Mouse (Mus musculus) cortical plate, adult 2 months (tissue): ENCODE results near the gene Gm18596. TPM values are rescaled to one million over a fixed set of nuclear protein-coding genes. Genes with fewer than 3 reads are reported as not detected.
"Not testable (repeated sequence)": the region's sequence is repeated elsewhere in the genome, so short reads cannot be mapped to it uniquely, and the experiment has no call there.

Experiments
- H3K27ac ChIP-seq: fragments of 200-500 bp; 2 replicates; pipeline ENCODE4 v1.5.1; 2012; ENCODE audit warnings: low read length, control low read depth, inconsistent platforms; ENCODE audit not compliant: insufficient read depth
- H3K4me1 ChIP-seq: fragments of 200-500 bp; 2 replicates; pipeline ENCODE4 v1.6.1; 2011; ENCODE audit warnings: low read length; ENCODE audit not compliant: control insufficient read depth, insufficient read depth
- H3K4me3 ChIP-seq: fragments of 200-500 bp; 2 replicates; pipeline ENCODE4 v1.5.1; 2011; ENCODE audit warnings: mild to moderate bottlenecking, low read length, control low read depth; ENCODE audit not compliant: insufficient read depth
- CTCF ChIP-seq: fragments of 200-500 bp; IDR thresholded peaks from 2 replicates; pipeline ENCODE4 v1.5.1; 2011; ENCODE audit warnings: mild to moderate bottlenecking, control low read depth, low read length; ENCODE audit not compliant: insufficient read depth; ENCODE audit errors: extremely low read depth
- POLR2A ChIP-seq: fragments of 200-500 bp; IDR thresholded peaks from 2 replicates; pipeline ENCODE4 v1.6.1; 2011; ENCODE audit warnings: mild to moderate bottlenecking, low read length, control low read depth; ENCODE audit not compliant: insufficient read depth; ENCODE audit errors: extremely low read depth
- polyA plus RNA-seq: library from polyadenylated mRNA; depleted of rRNA; stranded (reverse); fragments of >200 nt; gene quantifications from 2 replicates; pipeline ENCODE4 v1.2.3, GENCODE M21; 2012

Gm18596 gene
- polyA plus RNA-seq, 1 experiment: not detected

DNA sequence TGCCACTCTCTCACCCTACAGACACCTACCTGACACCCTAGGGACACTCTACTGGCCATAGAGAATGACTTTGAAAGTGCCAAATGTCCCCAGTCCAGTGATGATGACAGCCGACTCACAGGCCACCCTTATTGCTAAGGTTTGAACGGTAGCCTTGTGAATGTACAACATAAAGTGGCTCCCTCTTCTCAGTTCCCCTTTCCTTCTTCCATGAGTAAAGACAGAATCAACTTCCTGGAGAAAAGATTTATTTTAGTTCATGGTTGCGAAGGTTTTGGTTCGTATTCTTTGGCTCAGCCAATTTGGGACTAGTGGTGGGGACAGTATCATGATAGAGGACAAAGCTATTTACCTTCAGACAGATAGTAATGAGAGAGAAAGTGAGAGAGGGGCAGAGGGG lies 3.5 kb downstream of the Gm18596 start:
- no peak overlapping the region for H3K4me3 ChIP-seq
- no peak overlapping the region for H3K27ac ChIP-seq
- no peaks in the 10 kb centered on the region for H3K4me1 ChIP-seq
- TF ChIP-seq CTCF: no peak
- no peak for TF ChIP-seq POLR2A

DNA sequence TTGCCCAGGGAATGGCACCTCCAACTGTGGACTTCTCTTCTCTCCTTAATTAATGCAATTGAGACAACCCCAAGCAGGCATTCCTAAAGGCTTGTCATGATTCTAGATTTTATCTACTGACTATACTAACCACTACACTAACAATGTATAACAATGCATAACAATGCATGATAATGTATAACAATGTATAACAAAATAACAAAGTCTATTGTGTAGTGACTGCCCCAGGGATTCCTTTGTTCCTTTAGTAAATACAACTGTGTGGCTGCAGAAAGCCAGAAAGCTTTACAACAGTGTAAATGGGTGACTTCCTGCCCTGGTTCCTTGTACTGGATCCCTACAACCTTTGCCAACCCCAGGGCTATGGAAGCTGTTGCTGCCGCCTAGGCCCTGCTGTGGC lies 6.5 kb downstream of the Gm18596 start:
- no peak overlapping the region for H3K27ac ChIP-seq
- no peak overlapping the region for H3K4me3 ChIP-seq
- no peak for TF ChIP-seq POLR2A
- TF ChIP-seq CTCF: no peak
- H3K4me1 ChIP-seq: no peaks in the 10 kb centered on the region

DNA sequence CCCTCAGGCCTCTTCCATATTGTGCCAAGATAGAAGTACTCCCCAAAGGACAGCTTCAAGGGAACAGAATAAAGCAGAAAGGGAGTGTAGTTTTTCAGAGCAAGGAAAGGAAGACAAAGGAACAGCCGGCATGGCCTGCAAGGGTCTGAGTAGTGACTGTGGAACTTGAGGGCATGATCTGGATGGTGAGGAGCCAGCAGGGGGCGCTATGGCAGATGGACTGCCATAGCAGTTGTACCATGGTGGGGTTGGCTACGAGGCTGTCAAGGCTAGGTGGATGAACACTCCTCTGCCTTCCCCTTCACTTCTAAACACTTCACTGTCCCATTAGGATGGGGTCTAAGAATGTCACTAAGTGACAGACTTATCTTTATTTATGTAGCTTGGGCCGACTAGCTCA lies 13.2 kb downstream of the Gm18596 start:
- H3K27ac ChIP-seq: no peak overlapping the region
- H3K4me1 ChIP-seq: no peaks in the 10 kb centered on the region
- TF ChIP-seq POLR2A (no peak), CTCF (peak; percentile 22)
- no peak overlapping the region for H3K4me3 ChIP-seq

DNA sequence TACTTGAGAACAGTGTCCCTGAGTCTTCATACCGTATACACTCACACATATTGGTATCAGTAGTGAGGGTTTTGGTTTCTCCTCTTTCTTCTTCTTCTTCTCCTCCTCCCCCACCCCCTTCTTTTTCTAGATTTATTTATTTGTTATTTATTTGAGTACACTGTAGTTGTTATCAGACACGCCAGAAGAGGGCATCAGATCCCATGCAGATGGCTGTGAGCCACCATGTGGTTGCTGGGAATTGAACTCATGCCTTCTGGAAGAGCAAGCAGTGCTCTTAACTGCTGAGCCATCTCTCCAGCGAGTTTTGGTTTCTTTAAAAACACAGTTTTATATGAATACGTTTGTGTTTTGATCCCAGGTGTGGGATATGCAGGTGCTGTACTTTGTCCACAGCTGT lies 14.2 kb downstream of the Gm18596 start:
- no peak for TF ChIP-seq POLR2A
- 0 out of 2 replicates have a peak, but pooled peaks have one; percentile 19 for TF ChIP-seq CTCF
- no peaks in the 10 kb centered on the region for H3K4me1 ChIP-seq
- no peak overlapping the region for H3K27ac ChIP-seq
- no peak overlapping the region for H3K4me3 ChIP-seq

DNA sequence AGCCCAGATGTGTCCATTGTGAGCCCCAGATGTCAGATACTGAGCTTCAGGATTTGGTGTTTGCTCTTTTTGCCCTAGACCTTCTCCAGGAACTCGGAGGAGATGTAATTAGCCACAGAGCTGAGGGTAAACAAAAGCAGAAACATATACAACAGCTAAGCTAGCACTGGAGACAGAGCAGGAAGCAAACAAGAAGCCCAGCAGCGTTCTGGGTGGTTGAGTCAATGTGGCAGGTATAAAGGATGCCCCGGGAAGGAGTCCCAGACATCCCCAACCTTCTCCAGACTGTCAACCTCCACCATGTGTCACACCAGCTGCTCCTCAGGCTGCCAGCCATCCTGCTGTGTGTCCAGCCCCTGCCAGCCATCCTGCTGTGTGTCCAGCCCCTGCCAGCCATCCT lies 16.3 kb downstream of the Gm18596 start, which contains the start of gene Gm10100:
Gene Gm10100, plus strand, starts transcription at position 301 of the 400 bp plus-strand sequence.
- no peak for TF ChIP-seq POLR2A
- TF ChIP-seq CTCF: no peak
- Histone ChIP-seq H3K27ac (no peak within 1 kb of the TSS), H3K4me3 (no peak within 1 kb of the TSS), H3K4me1 (no peaks in the 10 kb centered on the region)

DNA sequence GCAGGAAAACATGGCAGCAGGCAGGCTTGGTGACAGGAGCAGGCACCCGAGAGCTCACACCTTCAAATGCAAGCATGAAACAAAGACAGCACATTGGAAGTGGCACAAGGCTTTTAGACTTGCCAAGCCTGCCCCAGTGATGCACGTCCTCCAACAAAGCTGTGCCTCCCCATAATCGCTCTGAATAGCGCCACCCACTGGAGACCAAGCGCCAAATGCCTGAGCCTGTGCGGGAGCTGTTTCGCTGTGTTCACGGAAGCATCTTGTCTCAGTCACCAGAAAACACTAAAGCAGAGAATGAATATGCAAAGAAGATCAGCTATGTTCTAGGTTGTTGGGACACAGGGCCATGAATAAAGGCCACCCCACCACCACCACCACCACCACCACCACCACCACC lies 17.6 kb downstream of the Gm18596 start:
- H3K27ac ChIP-seq: no peak overlapping the region
- TF ChIP-seq POLR2A (no peak), CTCF (no peak)
- no peaks in the 10 kb centered on the region for H3K4me1 ChIP-seq
- H3K4me3 ChIP-seq: no peak overlapping the region

DNA sequence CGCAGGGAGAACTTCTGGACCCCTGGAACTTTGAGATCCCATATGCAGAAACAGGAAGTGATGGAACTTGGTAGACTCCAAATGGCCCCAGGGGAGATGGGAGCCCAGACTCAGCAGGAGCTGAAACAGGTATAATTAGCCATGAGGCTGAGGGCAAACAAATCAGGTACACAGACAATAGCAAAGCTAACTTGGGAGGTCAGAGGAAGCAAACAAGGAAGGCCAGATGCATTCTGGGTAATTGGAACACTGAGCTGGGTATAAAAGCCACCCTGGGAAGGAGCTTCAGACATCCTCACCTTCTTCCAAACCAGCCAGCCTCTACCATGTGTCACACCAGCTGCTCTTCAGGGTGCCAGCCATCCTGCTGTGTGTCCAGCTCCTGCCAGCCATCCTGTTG lies 22.1 kb downstream of the Gm18596 start, which contains the start of gene Krtap12-1:
Gene Krtap12-1, plus strand, starts transcription at position 301 of the 400 bp plus-strand sequence.
- H3K27ac ChIP-seq: not testable (repeated sequence)

DNA sequence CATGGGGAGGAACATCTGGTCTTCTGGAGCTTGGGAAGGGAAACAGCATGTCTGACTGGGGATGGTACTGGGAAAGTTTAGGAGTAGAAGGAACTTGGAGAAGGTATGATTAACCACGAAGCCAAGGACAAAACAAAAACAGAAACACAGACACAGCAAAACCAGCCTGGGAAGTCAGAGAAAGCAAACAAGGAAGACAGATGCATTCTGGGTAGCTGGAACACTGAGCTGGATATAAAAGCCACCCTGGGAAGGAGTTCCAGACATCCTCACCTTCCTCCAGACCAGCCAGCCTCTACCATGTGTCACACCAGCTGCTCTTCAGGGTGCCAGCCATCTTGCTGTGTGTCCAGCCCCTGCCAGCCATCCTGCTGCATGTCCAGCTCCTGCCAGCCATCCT lies 26.9 kb downstream of the Gm18596 start, which contains the start of gene Gm10142:
Gene Gm10142, plus strand, starts transcription at position 301 of the 400 bp plus-strand sequence.
- no peaks in the 10 kb centered on the region for H3K4me1 ChIP-seq
- no peak for TF ChIP-seq POLR2A
- no peak for TF ChIP-seq CTCF
- H3K4me3 ChIP-seq: no peak within 1 kb of the TSS
- no peak within 1 kb of the TSS for H3K27ac ChIP-seq

More for the DNA sequence above, 22.1 kb downstream of the Gm18596 start, which contains the start of gene Krtap12-1:
- not testable (repeated sequence) for H3K4me1 ChIP-seq, H3K4me3 ChIP-seq

DNA sequence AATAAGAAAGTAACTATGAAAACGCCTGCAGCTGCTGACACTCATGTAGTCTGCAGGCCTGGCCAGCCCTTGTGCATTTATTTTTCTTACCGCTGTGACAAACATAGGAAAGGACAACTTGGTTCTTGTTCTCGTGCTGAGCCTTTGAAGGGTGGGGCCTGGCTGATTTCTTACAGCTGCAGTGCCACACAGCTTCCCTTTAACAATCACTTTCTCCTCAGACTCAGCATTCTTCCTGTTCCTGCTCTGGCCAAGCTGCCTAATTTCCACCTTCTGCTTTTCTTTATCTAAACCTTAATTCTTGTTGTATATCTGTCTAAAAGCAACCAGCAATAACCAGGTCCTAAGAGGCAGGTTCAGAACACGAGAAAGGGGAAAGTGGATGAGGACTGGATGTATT lies 28.7 kb downstream of the Gm18596 start:
- no peaks in the 10 kb centered on the region for H3K4me1 ChIP-seq
- H3K27ac ChIP-seq: no peak overlapping the region
- H3K4me3 ChIP-seq: no peak overlapping the region
- TF ChIP-seq CTCF: no peak

DNA sequence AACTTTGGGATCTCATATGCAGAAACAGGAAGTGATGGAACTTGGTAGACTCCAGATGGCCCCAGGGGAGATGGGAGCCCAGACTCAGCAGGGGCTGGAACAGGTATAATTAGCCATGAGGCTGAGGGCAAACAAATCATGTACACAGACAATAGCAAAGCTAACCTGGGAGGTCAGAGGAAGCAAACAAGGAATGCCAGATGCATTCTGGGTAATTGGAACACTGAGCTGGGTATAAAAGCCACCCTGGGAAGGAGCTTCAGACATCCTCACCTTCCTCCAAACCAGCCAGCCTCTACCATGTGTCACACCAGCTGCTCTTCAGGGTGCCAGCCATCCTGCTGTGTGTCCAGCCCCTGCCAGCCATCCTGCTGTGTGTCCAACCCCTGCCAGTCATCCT lies 31.3 kb downstream of the Gm18596 start, which contains the start of gene Gm10024:
Gene Gm10024, plus strand, starts transcription at position 301 of the 400 bp plus-strand sequence.
- not testable (repeated sequence) for H3K27ac ChIP-seq, H3K4me3 ChIP-seq, H3K4me1 ChIP-seq

DNA sequence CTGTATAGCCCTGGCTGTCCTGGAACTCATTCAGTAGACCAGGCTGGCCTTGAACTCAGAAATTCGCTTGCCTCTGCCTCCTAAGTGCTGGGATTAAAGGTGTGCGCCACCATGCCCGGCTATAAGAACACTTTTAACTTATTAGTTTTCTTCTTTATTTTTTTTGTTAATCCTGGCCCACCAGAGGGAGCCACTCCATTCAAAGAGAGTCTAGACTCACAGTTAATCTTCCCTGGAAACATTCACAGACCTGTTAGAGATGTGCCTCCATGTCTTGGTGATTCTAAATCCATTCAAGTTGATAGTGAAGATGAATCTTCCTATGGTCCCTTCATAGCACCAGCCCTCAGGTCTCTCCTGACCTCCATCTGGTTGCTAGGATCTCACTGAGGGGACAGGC lies 32.6 kb downstream of the Gm18596 start:
- no peak for TF ChIP-seq CTCF
- no peak for TF ChIP-seq POLR2A
- no peak overlapping the region for H3K27ac ChIP-seq

More for the DNA sequence above, 32.6 kb downstream of the Gm18596 start:
- no peak overlapping the region for H3K4me3 ChIP-seq
- H3K4me1 ChIP-seq: no peaks in the 10 kb centered on the region
